In the genomic region with DNA sequence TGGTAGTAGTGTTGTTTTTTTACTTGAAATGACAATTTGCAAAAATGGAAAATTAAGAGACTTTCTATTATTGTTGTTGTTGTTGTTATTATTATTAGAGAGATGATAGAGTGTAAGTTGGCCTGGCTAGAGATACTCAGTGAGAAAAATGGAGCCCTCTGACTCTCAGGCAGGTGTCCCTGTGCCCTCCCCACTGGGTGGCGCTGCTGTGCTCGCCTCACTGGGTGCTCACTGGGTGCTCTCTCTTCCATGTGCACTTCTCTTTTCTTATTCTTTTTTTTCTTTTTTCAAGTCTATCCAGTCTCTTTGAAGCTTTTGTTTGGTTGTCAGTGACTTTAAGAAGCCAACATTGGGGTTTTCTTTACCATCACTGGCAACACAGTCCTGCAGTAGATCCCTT, we compare ENCODE assay signal across 9 mouse cellular contexts. TPM values are rescaled to one million over a fixed set of nuclear protein-coding genes. Genes with fewer than 3 reads are reported as not detected.
A peak's percentile ranks its signal among the peaks of the same experiment; 100 is the strongest.
DNase-seq lines count a peak whose midpoint lies in the region; ATAC-seq and TF ChIP-seq lines count a peak whose summit lies in the region.
"Had no signal": no experiment of that assay in that cellular context is flagged by ENCODE, and none has a peak within 500 bp of the region (broad histone marks: within the 10 kb centered on the region; RNA-seq: fewer than 3 reads in every experiment).

No protein-coding gene starts in this region.

- ATAC-seq in lung, embryonic 14.5 days (ENCODE audit: insufficient read depth) = no peak
- peak; percentile 64 for ATAC-seq in common myeloid progenitor, adult 5-6 weeks (replicated peaks; ENCODE audit: low read depth, poor library complexity, severe bottlenecking)

- no peaks in the 10 kb centered on the region for H3K36me3 ChIP-seq in lung, embryonic 14.5 days (ENCODE audit: insufficient read depth)

- no peak overlapping the region for H3K4me3 ChIP-seq in lung, embryonic 14.5 days (ENCODE audit: low read depth, low read length)

- 38% methylated on average over 2 of the region's 2 CpGs for WGBS in lung, embryonic 14.5 days

- no peak overlapping the region for H3K27ac ChIP-seq in lung, embryonic 14.5 days (ENCODE audit: low read depth)

- peak; percentile 77 for DNase-seq in adrenal gland, postnatal 14 days
- DNase-seq in adrenal gland, adult 2 months = no peak
- no peak for DNase-seq in lung, embryonic 14.5 days
- DNase-seq in lung, adult 18-20 months = no peak
- DNase-seq in thymus, postnatal 0 days (ENCODE audit: low spot score) = peak; percentile 83
- DNase-seq in frontal cortex, postnatal 14 days (ENCODE audit: low spot score in 2 of 2) = no peak
- no peak for DNase-seq in embryo, embryonic 10 days (ENCODE audit: low spot score)

- H3K9ac ChIP-seq in lung, embryonic 14.5 days = no peak overlapping the region

- no peak overlapping the region for H3K4me2 ChIP-seq in lung, embryonic 14.5 days

- H3K9me3 ChIP-seq in lung, embryonic 14.5 days (ENCODE audit: low read depth, low read length) = no peaks in the 10 kb centered on the region

- no peaks in the 10 kb centered on the region for H3K27me3 ChIP-seq in lung, embryonic 14.5 days (ENCODE audit: insufficient read depth, low read length)

- H3K4me1 ChIP-seq in lung, embryonic 14.5 days (ENCODE audit: insufficient read depth) = no peaks in the 10 kb centered on the region

- peak; percentile 37; the same call in 1 of the 2 replicates for TF ChIP-seq CTCF in lung, embryonic 14.5 days (IDR thresholded peaks at IDR 0.05; ENCODE audit: low read depth)

RNA-seq across cellular contexts. Expression of gene Chdh, which starts 18.6 kb away (rescaled TPM):
- total RNA-seq in adrenal gland, postnatal 14 days (2021) = 21.1 and 23.9 TPM in 2 replicates
- 10 to 100 TPM; 13.2 to 24.5 TPM for total RNA-seq in adrenal gland, adult 2 months (2021)
- polyA plus RNA-seq in adrenal gland, adult 2 months (2012; rRNA removed) = 5.5 and 9.7 TPM in 2 replicates
- polyA plus RNA-seq in lung, embryonic 14.5 days (2014; fragmentation: Nextera tagmentation; extraction: Ambion mirVana) = 0.78 and 1.1 TPM in 2 replicates
- 37.0 and 38.1 TPM in 2 replicates for total RNA-seq in common myeloid progenitor, adult 5-6 weeks (2017)
- polyA plus RNA-seq in thymus, postnatal 0 days (2015; fragmentation: Nextera tagmentation; extraction: Ambion mirVana) = 8.2 and 10.1 TPM in 2 replicates
- polyA plus RNA-seq: C2C12 had no signal

RNA-seq across cellular contexts. Expression of gene Il17rb, which starts 18.7 kb away (rescaled TPM):
- total RNA-seq in adrenal gland, postnatal 14 days (2021) = 2.2 and 2.3 TPM in 2 replicates
- total RNA-seq in adrenal gland, adult 2 months (2021) = 1 to 10 TPM; 1.8 to 3.2 TPM
- 1.1 TPM in 2 replicates for polyA plus RNA-seq in adrenal gland, adult 2 months (2012; rRNA removed)
- 1.3 TPM in 2 replicates for polyA plus RNA-seq in lung, embryonic 14.5 days (2014; fragmentation: Nextera tagmentation; extraction: Ambion mirVana)
- total RNA-seq in common myeloid progenitor, adult 5-6 weeks (2017) = 2.9 and 3.9 TPM in 2 replicates
- polyA plus RNA-seq in thymus, postnatal 0 days (2015; fragmentation: Nextera tagmentation; extraction: Ambion mirVana) = 22.9 and 27.9 TPM in 2 replicates

RNA-seq across cellular contexts. Expression of gene Actr8, which starts 49.2 kb away (rescaled TPM):
- total RNA-seq in adrenal gland, postnatal 14 days (2021) = 52.4 and 59.0 TPM in 2 replicates
- total RNA-seq in adrenal gland, adult 2 months (2021) = 10 to 100 TPM; 55.7 to 57.0 TPM
- 10.6 and 10.9 TPM in 2 replicates for polyA plus RNA-seq in adrenal gland, adult 2 months (2012; rRNA removed)
- polyA plus RNA-seq in lung, embryonic 14.5 days (2014; fragmentation: Nextera tagmentation; extraction: Ambion mirVana) = 56.6 and 59.4 TPM in 2 replicates
- 25.1 and 41.0 TPM in 2 replicates for total RNA-seq in common myeloid progenitor, adult 5-6 weeks (2017)
- 53.9 and 58.7 TPM in 2 replicates for polyA plus RNA-seq in thymus, postnatal 0 days (2015; fragmentation: Nextera tagmentation; extraction: Ambion mirVana)

RNA-seq across cellular contexts. Expression of gene Selenok, which starts 59.3 kb away (rescaled TPM):
- total RNA-seq in adrenal gland, postnatal 14 days (2021) = 101 and 104 TPM in 2 replicates
- 100 to 1,000 TPM in 1 of 2 experiments, 10 to 100 TPM in 1; 78.3 to 122 TPM for total RNA-seq in adrenal gland, adult 2 months (2021)
- polyA plus RNA-seq in adrenal gland, adult 2 months (2012; rRNA removed) = 3.8 and 5.5 TPM in 2 replicates
- 189 and 209 TPM in 2 replicates for polyA plus RNA-seq in lung, embryonic 14.5 days (2014; fragmentation: Nextera tagmentation; extraction: Ambion mirVana)
- 155 and 175 TPM in 2 replicates for total RNA-seq in common myeloid progenitor, adult 5-6 weeks (2017)
- polyA plus RNA-seq in thymus, postnatal 0 days (2015; fragmentation: Nextera tagmentation; extraction: Ambion mirVana) = 345 and 371 TPM in 2 replicates

Comparison
In these comparisons a context has a peak if more than half of its experiments do, and no peak if none do; other contexts are left out.
1. DNase-seq: peak in adrenal gland, postnatal 14 days (single experiment) and thymus, postnatal 0 days (single experiment); none in adrenal gland, adult 2 months (single experiment), lung, embryonic 14.5 days (single experiment), lung, adult 18-20 months (0 of 2), frontal cortex, postnatal 14 days (0 of 2) and embryo, embryonic 10 days (single experiment).